Mouse (Mus musculus) bone marrow, adult 2 months (tissue): Measurements from ENCODE around the gene Acadl. TPM values are rescaled to one million over a fixed set of nuclear protein-coding genes. Genes with fewer than 3 reads are reported as not detected.

Source experiments
- H3K27ac ChIP-seq: fragments of 200-500 bp; 2 replicates; pipeline ENCODE4 v1.5.1; 2012; ENCODE audit warnings: low read depth, mild to moderate bottlenecking, control low read depth, inconsistent platforms, low read length; ENCODE audit not compliant: control insufficient read depth, poor library complexity, insufficient read depth
- H3K4me1 ChIP-seq: fragments of 200-500 bp; 2 replicates; pipeline ENCODE4 v1.6.1; 2011; ENCODE audit warnings: low read length; ENCODE audit not compliant: control insufficient read depth, insufficient read depth
- H3K4me3 ChIP-seq: fragments of 200-500 bp; replicated peaks from 2 replicates; pipeline ENCODE3; 2011; ENCODE audit warnings: mild to moderate bottlenecking, low read depth, low read length, control low read depth; ENCODE audit not compliant: control insufficient read depth
- CTCF ChIP-seq: fragments of 200-500 bp; IDR thresholded peaks from 2 replicates; pipeline ENCODE4 v1.5.1; 2011; ENCODE audit warnings: low read length, control low read depth; ENCODE audit not compliant: control insufficient read depth, insufficient read depth
- POLR2A ChIP-seq: fragments of 200-500 bp; IDR thresholded peaks from 2 replicates; pipeline ENCODE4 v1.6.1; 2011; ENCODE audit warnings: low read depth, mild to moderate bottlenecking, control low read depth, low read length, borderline replicate concordance; ENCODE audit not compliant: control insufficient read depth
- WGBS: fragments of 180-500 bp; shearing (Covaris S2); methylation state at CpG from one replicate; pipeline ENCODE4 v1.1.7; 2018; 5-methylcytosine and 5-hydroxymethylcytosine counted together
- polyA plus RNA-seq: library from polyadenylated mRNA; stranded (reverse); fragments of >200 nt; gene quantifications from 2 replicates; pipeline ENCODE4 v1.2.4, GENCODE M21; 2011; ENCODE audit warnings: low replicate concordance; ENCODE audit not compliant: missing spikeins, insufficient read depth, insufficient read length

The Acadl gene
- polyA plus RNA-seq, 1 experiment = 42.7 TPM

DNA sequence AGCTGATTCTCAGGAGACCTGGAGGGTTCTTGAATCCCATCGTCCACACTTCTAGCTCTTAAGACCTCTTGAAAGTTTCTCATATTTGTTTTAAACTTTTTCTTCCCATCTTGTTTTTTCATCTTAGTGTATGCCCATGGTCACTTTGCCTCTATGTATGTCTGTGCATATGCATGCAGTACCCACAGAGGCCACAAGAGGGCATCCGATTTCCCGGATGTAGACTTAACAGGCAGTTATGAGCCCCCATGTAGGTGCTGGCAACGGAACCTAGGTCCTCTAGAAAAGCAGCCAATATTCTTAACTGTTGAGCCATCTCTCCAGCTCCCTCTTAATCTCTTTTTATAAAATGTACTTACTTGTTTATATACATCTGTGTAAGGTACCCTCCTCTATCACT is 15.6 kb downstream of the Acadl start:
- TF ChIP-seq CTCF (peak; percentile 38; the same call in 1 of the 2 replicates), POLR2A (no peak)
- H3K4me3 ChIP-seq = no peak overlapping the region
- no peaks in the 10 kb centered on the region for H3K4me1 ChIP-seq
- no peak overlapping the region for H3K27ac ChIP-seq
- 94% methylated on average over 4 of the region's 4 CpGs for WGBS

DNA sequence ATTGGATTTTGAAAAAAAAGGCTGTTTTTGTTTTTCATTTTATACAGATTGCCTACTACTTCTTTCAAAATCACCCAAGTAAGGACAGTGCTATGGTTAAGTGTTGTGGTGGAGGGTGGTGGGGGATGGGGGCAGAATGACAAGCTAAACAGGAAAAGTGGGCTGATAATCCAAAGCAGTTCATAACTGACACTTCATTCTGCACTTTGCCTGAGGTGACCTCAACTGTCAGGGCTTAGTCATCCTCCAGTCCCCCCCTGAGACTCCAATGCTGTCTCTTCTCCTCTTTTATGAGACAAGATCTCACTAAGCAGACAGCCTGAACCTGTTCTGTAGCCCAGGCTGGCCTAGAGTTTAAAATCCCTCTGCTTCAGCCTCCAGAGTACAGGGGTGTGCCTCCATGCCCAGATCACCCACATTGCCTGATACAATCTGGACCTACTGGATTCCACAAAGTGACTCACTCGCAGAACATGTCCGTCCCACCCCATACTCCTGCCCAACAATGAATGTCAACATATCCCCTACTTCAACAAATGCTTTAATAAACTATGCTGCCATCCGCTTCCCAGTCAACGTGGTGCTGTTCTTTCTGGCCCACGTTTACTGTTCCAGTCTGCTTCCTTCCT is 17.3 kb downstream of the Acadl start:
- H3K27ac ChIP-seq = no peak overlapping the region
- H3K4me3 ChIP-seq = no peak overlapping the region
- no peaks in the 10 kb centered on the region; the same call in 1 of the 2 replicates for H3K4me1 ChIP-seq
- WGBS = 43% methylated on average over 5 of the region's 5 CpGs
- TF ChIP-seq CTCF (no peak), POLR2A (no peak)

DNA sequence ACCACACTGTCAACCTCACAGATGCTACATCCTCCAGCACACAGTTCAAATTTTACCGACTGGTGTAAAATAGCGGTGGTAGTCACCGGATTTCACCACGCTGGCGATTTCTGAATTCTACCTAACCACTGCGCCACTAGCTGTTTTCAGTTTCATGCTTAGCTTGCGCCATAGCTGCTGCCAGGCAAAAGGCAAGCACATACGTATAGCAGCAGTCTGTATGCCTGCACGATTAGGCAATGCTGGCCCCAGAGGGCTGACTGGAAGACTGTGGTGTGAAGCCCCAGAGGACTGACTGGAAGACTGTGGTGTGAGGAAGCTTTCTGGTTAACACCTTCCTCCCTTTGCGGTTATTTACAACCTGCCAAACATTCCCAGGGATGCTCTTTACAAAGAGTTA is 21.1 kb downstream of the Acadl start:
- no peak overlapping the region for H3K27ac ChIP-seq
- 51% methylated on average over 10 of the region's 10 CpGs for WGBS

DNA sequence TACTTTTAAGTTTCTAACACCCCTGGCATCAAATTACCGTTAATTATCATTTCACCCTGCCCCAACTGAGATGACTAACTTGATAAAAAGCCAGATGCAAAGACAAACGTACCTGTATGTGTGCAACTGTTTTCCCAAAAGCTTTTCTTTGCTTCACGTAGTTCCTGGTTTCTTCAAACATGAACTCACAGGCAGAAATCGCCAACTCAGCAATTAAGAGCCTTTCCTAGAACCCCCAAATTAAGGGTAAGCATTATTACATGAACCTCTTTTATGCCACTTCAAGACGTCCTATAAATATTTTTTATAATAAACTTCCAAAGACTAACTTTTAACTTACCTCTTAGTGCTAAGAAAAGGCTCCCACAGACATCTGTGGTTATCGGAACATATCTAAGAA is 21.6 kb downstream of the Acadl start:
- Histone ChIP-seq H3K4me3 (no peak overlapping the region), H3K4me1 (no peaks in the 10 kb centered on the region; the same call in 1 of the 2 replicates), H3K27ac (no peak overlapping the region)
- WGBS = 67% methylated on average over 6 of the region's 6 CpGs
- TF ChIP-seq CTCF = no peak
- TF ChIP-seq POLR2A = no peak

More for the DNA sequence above, 21.1 kb downstream of the Acadl start:
- Histone ChIP-seq H3K4me3 (no peak overlapping the region), H3K4me1 (no peaks in the 10 kb centered on the region; the same call in 1 of the 2 replicates)
- no peak for TF ChIP-seq CTCF
- no peak for TF ChIP-seq POLR2A

DNA sequence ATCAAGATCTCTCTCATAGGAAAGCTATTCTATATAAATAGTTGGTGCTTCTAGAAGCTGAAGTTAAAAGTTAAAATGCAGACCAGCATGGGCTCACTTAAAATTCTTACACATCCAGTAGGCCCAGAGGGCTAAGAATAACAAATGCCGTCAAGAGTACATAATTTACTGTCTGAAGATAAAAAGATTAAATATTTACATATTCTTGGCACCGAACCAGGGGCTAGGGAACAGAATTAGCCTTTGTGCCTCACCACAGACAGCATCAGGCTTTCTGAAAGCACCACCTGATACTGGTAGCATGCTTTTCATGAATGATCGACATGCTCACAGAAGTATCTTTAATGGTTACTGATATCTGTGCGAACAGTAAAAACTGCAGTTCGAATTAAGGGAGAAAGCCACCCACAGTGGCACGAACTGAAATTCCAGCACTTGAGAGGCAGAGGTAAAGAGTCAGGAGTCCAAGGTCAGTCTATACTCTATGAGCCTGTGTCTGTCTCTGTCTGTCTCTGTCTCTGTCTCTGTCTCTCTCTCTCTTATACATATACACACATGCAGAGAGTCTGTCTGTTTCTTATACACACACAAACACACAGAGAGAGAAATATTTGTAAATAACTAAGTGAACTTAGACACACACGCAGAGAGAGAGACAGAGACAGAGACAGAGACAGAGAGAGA is 23.2 kb downstream of the Acadl start:
- Histone ChIP-seq H3K4me3 (no peak overlapping the region), H3K4me1 (no peaks in the 10 kb centered on the region; the same call in 1 of the 2 replicates), H3K27ac (no peak overlapping the region)
- TF ChIP-seq POLR2A = no peak
- no peak for TF ChIP-seq CTCF
- 76% methylated on average over 7 of the region's 7 CpGs for WGBS

DNA sequence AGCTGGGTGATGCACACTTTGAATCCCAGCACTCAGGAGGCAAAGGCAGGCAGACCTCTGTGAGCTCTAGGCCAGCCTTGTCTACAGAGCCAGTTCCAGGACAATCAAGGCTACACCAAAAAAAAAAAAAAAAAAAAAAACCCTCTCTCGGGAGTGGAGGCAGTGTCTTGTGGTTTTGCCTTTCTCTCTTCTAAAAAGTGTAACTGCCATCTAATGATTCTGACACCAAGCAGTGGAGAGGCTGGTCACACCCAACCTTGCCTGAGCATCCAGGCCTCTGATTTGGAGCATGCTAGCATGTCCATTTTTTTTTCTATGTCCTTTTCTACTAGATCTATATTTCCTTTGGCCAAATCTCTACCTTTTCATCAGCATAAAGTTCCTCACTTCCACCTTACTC is 23.9 kb downstream of the Acadl start:
- no peak overlapping the region for H3K27ac ChIP-seq
- H3K4me3 ChIP-seq = no peak overlapping the region
- 27% methylated on average over 1 of the region's 1 CpGs for WGBS
- H3K4me1 ChIP-seq = no peaks in the 10 kb centered on the region; the same call in 1 of the 2 replicates
- TF ChIP-seq CTCF = no peak
- no peak for TF ChIP-seq POLR2A

DNA sequence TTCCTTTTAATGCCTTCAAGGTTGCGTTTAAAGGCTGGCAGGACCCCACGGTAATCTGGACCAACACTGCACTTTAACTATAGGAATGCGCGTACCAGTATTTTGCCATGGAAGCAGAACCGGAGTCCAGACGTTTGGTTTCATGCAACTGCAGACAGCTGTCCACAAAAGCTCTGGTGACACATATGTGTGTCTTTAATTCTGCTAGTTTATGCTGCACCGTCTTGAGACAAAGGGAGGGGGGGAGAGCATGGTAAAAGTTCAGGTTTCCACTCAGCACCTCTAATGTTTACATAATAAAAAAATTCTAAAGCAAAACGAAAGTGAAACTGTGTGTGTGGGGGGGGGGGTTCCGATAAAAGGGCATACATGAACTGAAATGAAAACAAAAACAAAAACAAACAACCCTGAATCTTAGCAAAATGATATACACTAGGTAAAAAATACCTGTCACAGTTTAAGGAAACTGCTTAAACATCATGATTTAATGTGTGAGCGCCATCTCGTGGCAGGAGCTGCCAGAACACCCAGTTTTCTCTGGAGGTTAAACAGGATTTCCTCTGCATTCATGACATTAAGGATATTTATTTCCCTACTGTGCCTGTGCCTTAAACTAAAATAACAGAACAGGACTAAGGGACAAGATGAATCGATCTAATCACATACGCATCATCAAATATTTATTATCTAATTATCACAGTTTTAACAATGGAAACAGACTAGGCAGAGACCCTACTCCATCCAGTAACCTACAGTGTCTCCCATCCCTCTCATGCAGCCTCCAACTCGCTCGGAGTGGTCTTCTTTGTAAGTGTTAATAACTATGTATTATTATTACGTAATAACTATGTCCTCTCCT is 24.7 kb downstream of the Acadl start:
- TF ChIP-seq CTCF (peak; percentile 71), POLR2A (no peak)
- Histone ChIP-seq H3K4me1 (no peaks in the 10 kb centered on the region; the same call in 1 of the 2 replicates), H3K4me3 (no peak overlapping the region), H3K27ac (no peak overlapping the region)
- WGBS = 51% methylated on average over 16 of the region's 16 CpGs

DNA sequence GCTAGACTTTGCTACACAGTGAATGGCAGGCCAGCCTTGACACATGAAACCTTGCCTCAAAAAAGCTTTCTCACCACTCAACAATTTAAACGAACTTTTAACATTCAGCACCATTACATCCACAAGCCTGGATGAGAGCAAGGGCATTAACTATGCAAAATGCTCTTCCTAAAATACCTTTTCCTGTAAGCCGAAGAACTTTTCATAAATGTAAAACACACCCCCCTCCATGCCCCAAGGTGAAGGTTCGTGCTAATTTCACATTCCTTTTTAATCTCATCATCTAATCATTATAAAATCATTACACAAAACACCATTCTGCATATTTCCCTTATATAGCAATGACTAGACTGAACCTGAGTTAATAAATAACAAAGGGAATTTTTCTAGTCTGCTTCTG is 25.9 kb downstream of the Acadl start:
- H3K27ac ChIP-seq = no peak overlapping the region
- no peaks in the 10 kb centered on the region; the same call in 1 of the 2 replicates for H3K4me1 ChIP-seq
- no peak for TF ChIP-seq CTCF
- TF ChIP-seq POLR2A = no peak
- no peak overlapping the region for H3K4me3 ChIP-seq
- 86% methylated on average over 3 of the region's 3 CpGs for WGBS
